Mouse (Mus musculus): Measurements from ENCODE around the gene Atf2.
"Not testable (repeated sequence)": the region's sequence is repeated elsewhere in the genome, so short reads cannot be mapped to it uniquely, and the experiment has no call there.

Atf2 gene

GRCm38 (mm10) chr2:73892464-73893296, at the start of gene Atf2:
Gene Atf2, minus strand, starts transcription at chr2:73892639.
- in situ Hi-C loops (cut with MboI, MseI), result no loop called here

GRCm38 (mm10) chr2:73941281-73941680, 48.8 kb upstream of the Atf2 start:
- in situ Hi-C loops (cut with MboI, MseI), result loop anchor here (10.0 kb wide), 1 partner anchor 1974 kb away; no protein-coding TSS in a partner anchor

GRCm38 (mm10) chr2:73940471-73940870, 48.0 kb upstream of the Atf2 start:
- in situ Hi-C loops (cut with MboI, MseI), result loop anchor here (10.0 kb wide), 1 partner anchor 1974 kb away; no protein-coding TSS in a partner anchor

- in situ Hi-C loops (cut with MboI, MseI), result no loop called here
Measured at GRCm38 (mm10) chr2:73938896-73939295, 46.5 kb upstream of the Atf2 start.

- in situ Hi-C loops (cut with MboI, MseI), result no loop called here
Measured at GRCm38 (mm10) chr2:73932676-73933313, 40.4 kb upstream of the Atf2 start.

- in situ Hi-C loops (cut with MboI, MseI), result no loop called here
Measured at GRCm38 (mm10) chr2:73927711-73928110, 35.3 kb upstream of the Atf2 start.

GRCm38 (mm10) chr2:73925539-73925938, 33.1 kb upstream of the Atf2 start:
- in situ Hi-C loops (cut with MboI, MseI), result no loop called here

GRCm38 (mm10) chr2:73925089-73925488, 32.6 kb upstream of the Atf2 start:
- in situ Hi-C loops (cut with MboI, MseI), result no loop called here

GRCm38 (mm10) chr2:73919642-73920041, 27.2 kb upstream of the Atf2 start:
- in situ Hi-C loops (cut with MboI, MseI), result no loop called here

GRCm38 (mm10) chr2:73912264-73912663, 19.8 kb upstream of the Atf2 start:
- in situ Hi-C loops (cut with MboI, MseI), result no loop called here

- in situ Hi-C loops (cut with MboI, MseI), result no loop called here
Measured at GRCm38 (mm10) chr2:73911175-73911700, 18.8 kb upstream of the Atf2 start, which contains the start of gene Atp5g3. Gene Atp5g3, minus strand, starts transcription at chr2:73911326.

GRCm38 (mm10) chr2:73910571-73911174, 18.2 kb upstream of the Atf2 start:
- in situ Hi-C loops (cut with MboI, MseI), result no loop called here

- in situ Hi-C loops (cut with MboI, MseI), result no loop called here
Measured at GRCm38 (mm10) chr2:73909116-73909515, 16.7 kb upstream of the Atf2 start.

- in situ Hi-C loops (cut with MboI, MseI), result not testable (repeated sequence)
Measured at GRCm38 (mm10) chr2:73904679-73905078, 12.2 kb upstream of the Atf2 start.

GRCm38 (mm10) chr2:73903536-73903935, 11.1 kb upstream of the Atf2 start:
- in situ Hi-C loops (cut with MboI, MseI), result no loop called here

GRCm38 (mm10) chr2:73902328-73902727, 9.9 kb upstream of the Atf2 start:
- in situ Hi-C loops (cut with MboI, MseI), result not testable (repeated sequence)

- in situ Hi-C loops (cut with MboI, MseI), result no loop called here
Measured at GRCm38 (mm10) chr2:73901169-73901568, 8.7 kb upstream of the Atf2 start.

GRCm38 (mm10) chr2:73900364-73900763, 7.9 kb upstream of the Atf2 start:
- in situ Hi-C loops (cut with MboI, MseI), result no loop called here

- in situ Hi-C loops (cut with MboI, MseI), result not testable (repeated sequence)
Measured at GRCm38 (mm10) chr2:73896919-73897318, 4.5 kb upstream of the Atf2 start.

GRCm38 (mm10) chr2:73893473-73894270, 1.2 kb upstream of the Atf2 start:
- in situ Hi-C loops (cut with MboI, MseI), result no loop called here
